Comparison of ENCODE assay signal across 8 mouse cellular contexts in genomic region chr13:20091604-20091926, GRCm38 (mm10). TPM values are rescaled to one million over a fixed set of nuclear protein-coding genes. Genes with fewer than 3 reads are reported as not detected.
DNase-seq lines count a peak whose midpoint lies in the region; ATAC-seq and TF ChIP-seq lines count a peak whose summit lies in the region.

No protein-coding gene starts in this region.

- no peak overlapping the region for H3K27ac ChIP-seq in kidney, embryonic 14.5 days (ENCODE audit: low read depth, low read length)
- H3K27ac ChIP-seq in cortical plate, adult 2 months (ENCODE audit: insufficient read depth, low read length) = peak overlapping the region; percentile 89; the same call in 1 of the 2 replicates
- no peak overlapping the region for H3K27ac ChIP-seq in hindbrain, embryonic 13.5 days
- H3K27ac ChIP-seq in midbrain, embryonic 12.5 days (replicated peaks) = no peak overlapping the region

- DNase-seq in kidney, postnatal 4 days = no peak
- no peak for DNase-seq in right cerebral cortex, postnatal 36 days (ENCODE audit: low spot score in 2 of 2)
- DNase-seq in left cerebral cortex, postnatal 10 days (ENCODE audit: extremely low spot score in 1 of 2, low spot score in 2 of 2) = no peak
- DNase-seq in thymus, postnatal 10 days (ENCODE audit: low spot score in 2 of 2) = no peak

- no peaks in the 10 kb centered on the region for H3K4me1 ChIP-seq in kidney, embryonic 14.5 days (ENCODE audit: control insufficient read depth, insufficient read depth, low read length)
- H3K4me1 ChIP-seq in cortical plate, adult 2 months (ENCODE audit: control insufficient read depth, insufficient read depth, low read length) = peaks cover 3% of the 10 kb centered on the region; the same call in 1 of the 2 replicates
- H3K4me1 ChIP-seq in hindbrain, embryonic 13.5 days (replicated peaks) = peaks cover 9% of the 10 kb centered on the region
- 0 out of 2 replicates have a peak, but pooled peaks cover 6% of the 10 kb centered on the region for H3K4me1 ChIP-seq in midbrain, embryonic 12.5 days

- WGBS in kidney, embryonic 14.5 days = under 1% methylated on average over 10 of the region's 10 CpGs
- WGBS in hindbrain, embryonic 13.5 days = 3% methylated on average over 7 of the region's 10 CpGs
- WGBS in midbrain, embryonic 12.5 days = 2% methylated on average over 9 of the region's 10 CpGs

- no peaks in the 10 kb centered on the region for H3K36me3 ChIP-seq in kidney, embryonic 14.5 days (ENCODE audit: control insufficient read depth, insufficient read depth, low read length)
- H3K36me3 ChIP-seq in hindbrain, embryonic 13.5 days = no peaks in the 10 kb centered on the region
- no peaks in the 10 kb centered on the region for H3K36me3 ChIP-seq in midbrain, embryonic 12.5 days

- peak overlapping the region; percentile 79 for H3K4me3 ChIP-seq in kidney, embryonic 14.5 days (ENCODE audit: low read length)
- peak overlapping the region; percentile 85 for H3K4me3 ChIP-seq in cortical plate, adult 2 months (ENCODE audit: insufficient read depth, low read length)
- H3K4me3 ChIP-seq in hindbrain, embryonic 13.5 days = peak overlapping the region; percentile 62
- peak overlapping the region; percentile 81 for H3K4me3 ChIP-seq in midbrain, embryonic 12.5 days

- peaks cover 11% of the 10 kb centered on the region; the same call in 1 of the 2 replicates for H3K27me3 ChIP-seq in kidney, embryonic 14.5 days (ENCODE audit: control insufficient read depth, insufficient read depth, low read length)
- H3K27me3 ChIP-seq in hindbrain, embryonic 13.5 days = peaks cover 21% of the 10 kb centered on the region
- H3K27me3 ChIP-seq in midbrain, embryonic 12.5 days = peaks cover 14% of the 10 kb centered on the region

- peak; percentile 17; the same call in 1 of the 2 replicates for ATAC-seq in kidney, embryonic 14.5 days (ENCODE audit: low FRiP score, low TSS enrichment)
- ATAC-seq in hindbrain, embryonic 13.5 days (ENCODE audit: low FRiP score) = no peak
- ATAC-seq in midbrain, embryonic 12.5 days (ENCODE audit: low FRiP score, low read depth) = peak; percentile 19; the same call in 1 of the 2 replicates

- TF ChIP-seq CTCF in cortical plate, adult 2 months (IDR thresholded peaks at IDR 0.05; ENCODE audit: extremely low read depth, insufficient read depth, low read length) = no peak

- intact Hi-C loops in left cerebral cortex, postnatal 10 days (cut with DNase I) = loop anchor here (5.0 kb wide), 3 partner anchors 91 to 201 kb away; no protein-coding TSS in a partner anchor

- H3K9me3 ChIP-seq in kidney, embryonic 14.5 days (ENCODE audit: control insufficient read depth, low read length) = no peaks in the 10 kb centered on the region
- H3K9me3 ChIP-seq in hindbrain, embryonic 13.5 days = 0 out of 2 replicates have a peak, but pooled peaks cover 3% of the 10 kb centered on the region
- H3K9me3 ChIP-seq in midbrain, embryonic 12.5 days = no peaks in the 10 kb centered on the region

- H3K9ac ChIP-seq in kidney, embryonic 14.5 days (ENCODE audit: low read depth, low read length) = peak overlapping the region; percentile 70
- H3K9ac ChIP-seq in hindbrain, embryonic 13.5 days = peak overlapping the region; percentile 79; the same call in 1 of the 2 replicates
- peak overlapping the region; percentile 77 for H3K9ac ChIP-seq in midbrain, embryonic 12.5 days (replicated peaks)

- no peak for TF ChIP-seq POLR2A in cortical plate, adult 2 months (IDR thresholded peaks at IDR 0.05; ENCODE audit: extremely low read depth, insufficient read depth, low read length)

- H3K4me2 ChIP-seq in kidney, embryonic 14.5 days (replicated peaks; ENCODE audit: low read depth, low read length) = peak overlapping the region; percentile 98
- peak overlapping the region; percentile 87 for H3K4me2 ChIP-seq in hindbrain, embryonic 13.5 days
- peak overlapping the region; percentile 95 for H3K4me2 ChIP-seq in midbrain, embryonic 12.5 days (replicated peaks)

RNA-seq across cellular contexts. Expression of gene Elmo1, which starts 1.2 kb away (rescaled TPM):
- polyA plus RNA-seq in kidney, embryonic 14.5 days (2014; fragmentation: Nextera tagmentation; extraction: Ambion mirVana) = 7.9 and 15.4 TPM in 2 replicates
- 49.5 and 56.1 TPM in 2 replicates for polyA plus RNA-seq in cortical plate, adult 2 months (2012; rRNA removed)
- polyA plus RNA-seq in hindbrain, embryonic 13.5 days (2015; fragmentation: Nextera tagmentation; extraction: Ambion mirVana) = 45.8 and 45.9 TPM in 2 replicates
- 24.1 and 25.5 TPM in 2 replicates for polyA plus RNA-seq in midbrain, embryonic 12.5 days (2016; fragmentation: Nextera tagmentation; extraction: Ambion mirVana)
- total RNA-seq in left cerebral cortex, postnatal 10 days (2021) = 10 to 100 TPM; 45.7 to 47.2 TPM
